Mouse (Mus musculus) left cerebral cortex, postnatal 4 days (tissue): ENCODE results near the gene Ano6. TPM values are rescaled to one million over a fixed set of nuclear protein-coding genes. Genes with fewer than 3 reads are reported as not detected.
"Not testable (repeated sequence)": the region's sequence is repeated elsewhere in the genome, so short reads cannot be mapped to it uniquely, and the experiment has no call there.

Experiments
- DNase-seq: peaks from one replicate; pipeline ENCODE4 v3.0.0-alpha.2; 2022
- intact Hi-C: fragments of 180-260 bp; cut with DNase I; formaldehyde crosslinking; loops from one replicate; pipeline ENCODE4 v1.15.1; 2025
- total RNA-seq, 2 experiments: library from RNA; stranded (reverse); gene quantifications; 2 replicates each; pipeline ENCODE4 v1.2.3; 2021

Ano6 gene
- total RNA-seq, 2 experiments from 2014 or later: 26.9 to 27.2 TPM

DNA sequence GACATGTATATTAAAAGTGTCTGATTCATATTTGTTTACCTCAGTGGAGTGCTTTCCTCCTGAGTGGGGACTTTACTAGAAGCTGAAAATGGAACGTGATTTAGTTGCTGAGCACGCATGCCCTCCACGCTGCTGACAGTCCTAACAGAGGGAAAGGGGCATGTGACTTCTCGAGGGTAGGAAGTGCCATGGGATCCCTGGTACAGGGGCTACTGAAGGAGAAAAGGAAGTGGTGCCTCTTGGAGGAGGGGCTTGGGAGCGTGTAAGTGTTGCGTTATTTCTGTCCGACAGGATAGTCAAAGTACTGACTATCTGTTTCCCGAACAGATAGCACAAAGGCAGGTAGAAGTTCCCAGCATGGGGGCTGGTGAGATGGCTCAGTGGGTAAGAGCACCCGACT, 31.5 kb downstream of the Ano6 start:
- intact Hi-C loops: no loop called here
- no peak for DNase-seq

DNA sequence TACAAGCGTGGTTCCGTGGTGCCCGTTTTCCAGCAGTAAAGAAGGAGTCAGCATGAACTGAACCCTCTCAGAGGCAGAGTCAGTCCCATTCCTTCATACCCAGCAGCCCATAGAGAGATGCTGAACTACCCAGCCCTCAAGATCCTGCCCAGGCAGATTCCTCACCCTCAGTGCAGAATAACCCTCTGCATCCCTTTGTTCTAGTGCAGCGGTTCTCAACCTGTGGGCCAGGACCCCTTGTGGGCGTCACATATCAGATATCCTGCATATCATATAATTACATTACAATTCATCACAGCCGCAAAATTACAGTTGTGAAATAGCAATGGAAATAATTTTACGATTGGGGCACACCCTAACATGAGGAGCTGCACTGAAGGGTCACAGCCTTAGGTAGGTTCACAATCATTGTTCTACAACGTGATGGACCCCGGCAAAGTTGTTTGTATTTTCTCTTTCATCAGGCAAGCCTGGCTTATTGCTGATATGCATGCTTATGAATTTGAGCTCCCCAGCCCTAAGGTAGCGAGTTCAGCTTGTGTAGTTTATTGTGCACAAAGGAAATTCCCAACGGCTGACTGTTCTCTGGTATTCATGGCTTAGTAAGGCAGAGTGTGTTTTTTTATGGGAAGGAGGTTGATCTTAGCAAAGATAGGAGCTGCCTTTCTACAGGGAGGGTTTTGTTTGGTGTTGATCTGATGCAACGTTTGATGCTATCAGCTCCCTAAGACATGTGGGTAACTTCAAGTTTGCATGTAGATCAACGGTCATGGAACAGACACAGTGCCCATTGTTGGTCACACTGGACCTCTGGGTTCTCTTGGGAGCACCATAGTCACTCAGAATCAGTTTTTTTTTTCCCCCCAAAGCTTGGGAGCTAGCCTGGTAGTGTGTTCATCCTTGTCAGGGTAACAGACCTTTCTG, 33.0 kb downstream of the Ano6 start:
- intact Hi-C loops: no loop called here
- no peak for DNase-seq

DNA sequence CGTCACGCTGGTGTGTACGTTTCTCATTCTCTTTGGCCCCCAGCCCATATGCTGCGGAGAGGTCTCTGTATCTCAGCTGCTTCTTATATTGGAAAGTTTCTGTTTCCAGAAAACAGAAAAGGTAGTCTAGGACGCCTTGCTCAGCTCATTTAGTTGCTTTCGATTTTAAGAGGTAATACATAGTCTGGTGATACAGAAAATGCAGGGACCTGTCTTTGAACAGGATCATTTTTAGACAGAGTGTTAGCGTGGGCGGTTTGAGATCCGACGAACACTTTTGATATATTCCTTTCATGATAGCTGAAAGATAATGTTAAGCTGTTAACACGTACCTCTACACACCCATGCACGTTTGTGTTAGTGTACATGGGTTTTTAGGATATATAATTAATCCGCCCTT, 35.9 kb downstream of the Ano6 start:
- DNase-seq: no peak
- intact Hi-C loops: no loop called here

DNA sequence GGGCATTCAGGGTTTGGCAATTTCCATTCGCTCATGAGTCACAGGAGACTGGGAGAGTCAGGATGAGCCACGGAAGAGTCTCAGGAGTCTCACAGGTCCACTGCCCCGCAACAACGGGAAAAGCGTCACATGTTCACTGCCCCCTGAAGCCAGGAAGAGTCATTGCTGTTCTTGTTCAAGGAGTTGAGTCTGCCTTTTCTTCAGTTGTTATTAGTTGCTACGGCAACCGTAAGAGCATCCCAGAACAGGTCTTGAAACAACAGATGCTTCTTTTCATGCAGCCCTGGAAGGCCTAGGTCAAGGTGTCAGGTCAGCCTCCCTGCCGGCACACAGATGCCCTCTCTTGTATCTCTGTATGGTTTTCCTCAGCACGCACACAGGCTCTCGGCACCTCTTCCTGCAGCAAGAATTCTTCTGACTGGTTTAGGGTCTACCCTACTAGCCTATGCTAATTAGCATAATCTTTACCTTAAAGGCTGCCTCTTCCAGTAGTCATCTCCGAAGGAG, 36.9 kb downstream of the Ano6 start:
- intact Hi-C loops: no loop called here
- no peak for DNase-seq

DNA sequence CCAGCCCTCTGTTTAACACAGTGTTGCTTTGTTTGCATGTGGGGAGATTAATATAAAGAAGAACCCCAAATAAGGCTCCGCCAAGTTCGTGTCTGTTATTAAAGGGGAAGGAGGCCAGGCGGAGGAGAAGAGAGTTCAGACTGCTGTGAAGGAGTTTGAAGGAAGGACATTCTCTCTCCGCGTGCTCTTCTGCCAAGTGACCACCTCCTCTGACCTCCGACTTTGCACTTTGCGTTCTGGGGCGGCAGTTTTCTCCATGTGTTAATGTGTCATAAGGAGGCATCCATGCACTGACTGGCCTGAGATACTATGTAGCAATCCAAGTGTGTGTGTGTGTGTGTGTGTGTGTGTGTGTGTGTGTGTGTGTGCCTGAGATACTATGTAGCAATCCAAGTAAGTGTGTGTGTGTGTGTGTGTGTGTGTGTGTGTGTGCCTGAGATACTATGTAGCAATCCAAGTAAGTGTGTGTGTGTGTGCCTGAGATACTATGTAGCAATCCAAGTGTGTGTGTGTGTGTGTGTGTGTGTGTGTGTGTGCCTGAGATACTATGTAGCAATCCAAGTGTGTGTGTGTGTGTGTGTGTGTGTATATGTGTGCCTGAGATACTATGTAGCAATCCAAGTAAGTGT, 37.5 kb downstream of the Ano6 start:
- DNase-seq, intact Hi-C loops: not testable (repeated sequence)

DNA sequence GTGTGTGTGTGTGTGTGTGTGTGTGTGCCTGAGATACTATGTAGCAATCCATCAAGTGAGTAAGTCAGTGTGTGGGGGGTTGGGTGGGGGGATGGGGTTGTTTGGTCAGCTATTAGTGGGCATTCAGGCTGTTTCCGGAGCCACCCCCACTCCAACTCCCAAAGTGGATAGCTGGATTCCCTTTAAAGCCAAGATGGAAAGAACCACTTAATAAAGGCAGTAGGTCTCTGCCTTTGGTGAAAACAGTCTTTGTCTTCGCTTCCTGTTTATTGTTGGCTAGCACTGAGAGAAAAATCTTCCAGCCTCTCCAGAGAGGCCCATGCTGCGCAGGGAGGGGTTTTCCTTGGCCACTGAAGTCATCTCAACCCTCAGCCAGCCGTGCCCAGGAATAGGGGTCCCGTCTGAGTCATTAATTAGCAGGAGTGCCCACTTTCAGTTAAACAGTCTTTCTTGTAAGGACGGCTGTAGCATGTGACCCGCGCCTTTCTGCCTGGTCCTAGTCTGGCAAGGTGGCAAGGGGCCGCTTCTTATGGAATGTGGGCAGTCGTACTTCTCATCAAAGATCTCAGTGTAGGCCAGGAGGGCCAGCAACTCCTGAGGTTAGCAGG, 38.1 kb downstream of the Ano6 start:
- intact Hi-C loops: no loop called here
- DNase-seq: no peak

DNA sequence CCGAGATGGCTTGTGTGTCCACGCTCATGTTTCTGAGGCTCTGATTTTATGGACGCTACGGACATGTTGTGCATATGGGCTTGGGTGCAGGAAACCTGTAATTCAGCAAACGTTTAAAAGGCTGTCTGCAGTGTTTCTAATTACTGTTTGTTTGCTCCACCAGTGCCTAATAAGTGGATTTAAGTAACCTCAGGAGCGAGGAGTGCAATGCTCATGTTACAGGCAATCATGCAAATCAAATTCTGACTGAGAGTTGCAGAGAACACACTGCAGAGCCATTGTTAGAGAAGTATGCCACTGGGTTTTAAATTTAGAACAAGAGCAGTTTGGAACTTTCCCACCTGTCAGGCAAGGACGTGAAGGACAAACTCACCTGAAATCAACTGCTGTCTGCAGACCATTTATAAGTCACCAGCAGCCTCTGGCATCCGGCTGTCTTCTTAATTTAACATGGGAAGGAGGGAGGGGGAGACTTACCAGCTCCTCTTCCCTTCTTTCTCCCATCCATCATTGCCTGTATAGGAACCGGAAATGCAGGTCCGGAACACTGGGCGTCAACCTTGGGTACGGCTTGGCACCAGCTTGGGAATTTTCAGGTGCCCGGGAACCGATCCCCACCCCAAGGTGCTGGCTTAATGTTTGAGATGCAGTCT, 39.0 kb downstream of the Ano6 start:
- no peak for DNase-seq
- intact Hi-C loops: no loop called here

DNA sequence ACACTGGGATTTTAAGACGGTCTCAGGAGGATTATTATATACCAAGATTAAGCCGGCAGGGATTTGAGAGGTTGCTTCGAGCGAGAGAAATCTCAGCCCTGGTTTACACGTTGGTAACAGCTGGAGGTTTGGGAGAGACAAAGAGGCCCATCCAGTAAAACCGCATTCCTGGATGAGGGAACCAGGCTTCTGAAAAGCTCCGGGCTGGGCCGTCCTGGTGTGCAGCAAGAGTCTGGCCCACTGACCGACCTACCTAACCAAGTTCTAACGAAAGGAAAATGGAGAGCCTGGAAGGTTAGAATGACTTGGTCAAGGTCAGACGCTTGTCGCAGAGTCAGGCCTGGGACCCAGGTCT, 39.5 kb downstream of the Ano6 start:
- intact Hi-C loops: no loop called here
- no peak for DNase-seq

DNA sequence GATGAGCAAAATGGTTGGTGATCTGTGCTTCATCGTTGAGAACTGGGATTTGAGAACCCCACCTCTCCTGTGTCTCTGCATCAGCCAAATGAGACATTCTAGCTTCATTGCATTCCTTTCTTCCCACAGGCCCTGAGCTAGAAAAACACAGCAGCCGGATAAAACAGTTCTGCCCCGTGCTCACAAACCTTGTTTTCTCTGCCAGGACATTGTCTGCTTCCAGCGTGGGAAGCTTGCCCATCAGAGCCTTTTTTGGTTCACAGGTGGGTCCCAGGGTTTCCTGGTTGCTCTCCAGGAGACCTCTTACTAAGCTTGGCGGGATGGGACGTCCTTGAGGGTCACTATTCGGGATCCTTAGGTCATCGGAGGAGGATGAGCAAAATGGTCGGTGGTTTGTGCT, 42.6 kb downstream of the Ano6 start:
- DNase-seq: no peak
- intact Hi-C loops: no loop called here

DNA sequence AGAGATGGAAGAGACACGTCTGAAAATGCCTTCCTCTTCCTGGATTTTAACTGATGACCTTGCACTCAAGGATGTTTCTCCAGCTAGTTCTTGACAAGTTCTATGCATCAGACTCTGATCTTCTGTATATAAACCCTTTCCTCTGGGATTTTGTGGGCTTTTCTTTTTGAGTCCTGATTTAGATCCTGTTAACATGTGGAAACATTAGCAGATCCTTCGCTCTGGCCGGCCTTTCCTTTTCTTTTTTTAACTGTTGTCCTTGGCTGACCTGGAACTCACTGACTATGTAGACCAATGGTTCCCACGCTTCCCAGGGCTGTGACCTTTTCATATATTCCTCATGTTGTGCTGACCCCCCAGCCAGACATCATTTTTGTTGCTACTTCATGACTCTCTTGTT, 45.4 kb downstream of the Ano6 start:
- intact Hi-C loops: no loop called here

DNA sequence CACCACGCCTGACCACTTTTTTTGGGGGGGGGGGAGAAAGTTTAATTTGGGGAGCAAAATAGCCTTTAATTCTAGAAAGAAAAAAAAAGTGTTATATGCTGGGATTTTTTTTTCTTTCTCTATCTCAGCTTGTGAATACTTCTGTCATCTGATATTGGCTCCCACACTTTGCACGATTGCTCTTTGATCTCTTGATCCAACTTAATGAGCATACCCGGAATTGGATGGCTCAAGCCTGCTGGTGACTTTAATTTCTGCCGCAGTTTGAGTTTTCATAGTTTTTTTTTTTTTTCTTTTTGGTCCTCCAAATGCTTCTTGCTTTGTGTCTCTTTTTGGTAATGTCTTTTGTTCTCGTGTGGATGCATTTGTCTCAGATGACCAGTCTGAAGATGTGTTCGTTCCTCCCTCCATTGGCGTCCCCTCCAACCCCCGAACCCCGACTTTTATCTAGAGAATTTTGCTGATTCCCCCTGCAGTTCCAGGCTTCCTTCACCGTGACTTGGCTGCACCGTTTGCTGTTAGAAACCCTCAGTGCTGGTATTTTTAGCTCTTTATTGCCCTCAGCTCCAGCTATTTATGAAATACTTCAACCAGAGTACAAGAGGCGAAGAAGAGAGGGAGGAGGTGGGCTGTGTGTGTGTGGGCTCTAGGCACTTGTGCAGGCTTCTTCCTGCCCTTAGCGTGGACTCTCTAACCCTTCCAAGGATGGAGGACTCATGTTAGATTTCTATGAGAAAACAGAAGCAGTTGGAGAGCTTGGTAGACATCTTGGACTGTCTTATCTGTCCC, 46.2 kb downstream of the Ano6 start:
- no peak for DNase-seq
- intact Hi-C loops: no loop called here

More for the DNA sequence above, 45.4 kb downstream of the Ano6 start:
- DNase-seq: no peak

DNA sequence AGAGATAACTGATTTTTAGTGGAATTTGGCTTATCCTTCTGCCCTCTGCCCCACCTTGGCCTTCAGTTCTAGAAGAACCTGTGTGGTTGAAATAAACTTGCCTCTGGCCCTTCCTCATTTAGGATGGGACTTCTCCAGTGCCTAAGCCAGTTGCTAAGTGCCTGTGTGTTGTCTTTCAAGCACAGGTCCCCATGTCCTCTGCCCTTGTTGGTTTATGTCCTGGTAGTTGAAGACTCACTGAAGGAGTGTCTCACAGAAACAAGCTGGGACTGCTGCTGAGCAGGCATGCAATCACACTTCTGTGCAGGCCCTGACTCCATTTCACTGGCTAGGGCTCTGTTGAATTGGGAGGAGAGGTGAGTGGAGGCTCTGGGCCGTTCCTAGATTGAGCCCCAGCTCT, 46.9 kb downstream of the Ano6 start:
- no peak for DNase-seq
- intact Hi-C loops: no loop called here

DNA sequence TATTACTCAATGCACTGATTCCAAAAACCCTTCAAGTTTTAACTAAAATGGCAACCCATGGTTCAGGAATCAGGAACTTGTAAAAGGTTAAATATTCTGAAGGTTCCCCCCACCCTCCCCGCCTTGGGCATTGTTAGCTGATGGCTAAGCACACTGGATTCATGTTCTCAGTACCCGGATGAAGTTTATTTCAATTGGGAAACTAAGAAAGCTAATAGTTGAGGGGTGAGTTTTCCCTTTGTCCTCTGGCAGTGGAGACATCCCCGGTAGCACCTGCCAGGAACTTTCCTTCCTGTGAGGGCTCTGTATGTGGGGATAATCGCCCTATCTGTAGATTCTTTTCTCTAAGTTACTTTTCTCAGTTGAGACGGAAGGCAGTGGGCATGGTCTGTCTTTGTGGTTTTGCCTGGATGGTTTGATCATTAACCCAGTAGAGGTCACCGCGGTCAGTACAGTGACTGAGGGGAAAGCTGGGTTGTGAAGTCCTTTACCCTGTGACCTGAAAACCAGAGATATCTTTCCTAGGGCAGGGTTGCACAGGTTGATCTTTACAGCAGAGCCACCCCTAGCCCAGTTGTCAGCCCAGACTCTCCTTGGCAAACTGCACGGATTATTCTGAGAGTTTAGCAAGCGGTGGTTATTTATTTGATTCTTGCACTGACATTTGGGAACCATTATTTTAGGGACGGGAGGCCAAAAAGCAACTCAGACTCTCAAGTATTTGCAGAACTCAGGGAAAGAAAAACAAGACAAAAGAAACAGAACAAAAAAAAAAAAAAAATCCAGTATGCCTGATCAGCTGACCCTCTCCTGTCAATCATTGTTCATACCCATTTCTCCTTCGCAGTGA, 47.8 kb downstream of the Ano6 start:
- intact Hi-C loops: no loop called here
- DNase-seq: no peak

DNA sequence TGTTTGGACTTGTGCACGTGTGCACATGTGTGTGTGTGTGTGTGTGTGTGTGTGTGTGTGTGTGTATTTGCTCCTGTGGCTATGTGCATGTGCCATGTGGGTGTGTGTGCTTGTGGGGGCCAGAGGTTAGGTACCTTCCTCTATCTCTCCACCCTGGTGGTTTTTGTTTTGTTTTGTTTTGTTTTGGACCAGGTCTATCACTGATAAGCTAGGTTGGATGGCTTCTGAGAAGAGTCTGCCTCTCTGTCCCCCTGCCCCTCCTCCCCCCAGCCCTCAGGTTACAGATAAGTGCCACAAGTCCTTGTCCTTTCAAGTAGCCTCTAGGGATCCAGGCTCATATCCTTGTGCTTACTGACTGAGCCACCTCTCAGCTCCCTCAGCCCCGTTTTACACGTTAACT, 49.1 kb downstream of the Ano6 start:
- no peak for DNase-seq
- intact Hi-C loops: no loop called here

DNA sequence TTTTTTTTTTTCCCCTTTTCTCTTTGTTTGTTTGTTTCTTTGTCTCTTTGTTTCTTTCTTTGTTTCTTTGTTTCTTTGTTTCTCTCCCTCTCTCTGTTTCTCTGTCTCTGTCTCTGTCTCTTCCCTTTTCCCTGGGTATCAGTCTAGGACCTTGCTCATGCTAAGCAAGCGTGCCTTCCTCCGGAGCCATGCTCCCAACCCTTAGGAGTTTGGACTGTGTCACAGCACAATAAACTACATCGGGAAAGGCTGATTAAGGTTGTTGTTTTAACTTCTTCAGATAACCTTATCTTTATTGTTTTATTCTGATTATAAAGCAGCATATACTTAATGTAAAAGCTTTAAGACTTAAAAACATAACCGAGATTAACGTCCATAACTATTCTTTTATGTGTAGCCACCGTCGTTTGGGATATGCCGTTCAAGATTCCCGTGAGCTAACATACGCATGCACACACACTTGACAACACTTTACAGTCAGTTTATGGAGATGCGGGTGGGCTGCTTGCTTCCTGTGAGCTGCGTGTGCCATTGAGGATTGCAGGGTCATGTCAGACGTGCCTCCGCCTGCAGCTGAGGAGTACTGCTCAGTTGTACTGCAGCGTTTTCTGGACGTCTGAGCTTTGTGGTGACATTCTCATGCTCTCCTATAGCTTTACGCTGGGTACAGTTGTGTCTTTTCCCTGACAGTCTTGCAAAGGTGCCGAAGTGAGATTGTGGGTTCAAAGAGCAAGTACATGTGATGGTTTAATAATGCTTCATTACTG, 52.7 kb downstream of the Ano6 start:
- intact Hi-C loops: no loop called here

DNA sequence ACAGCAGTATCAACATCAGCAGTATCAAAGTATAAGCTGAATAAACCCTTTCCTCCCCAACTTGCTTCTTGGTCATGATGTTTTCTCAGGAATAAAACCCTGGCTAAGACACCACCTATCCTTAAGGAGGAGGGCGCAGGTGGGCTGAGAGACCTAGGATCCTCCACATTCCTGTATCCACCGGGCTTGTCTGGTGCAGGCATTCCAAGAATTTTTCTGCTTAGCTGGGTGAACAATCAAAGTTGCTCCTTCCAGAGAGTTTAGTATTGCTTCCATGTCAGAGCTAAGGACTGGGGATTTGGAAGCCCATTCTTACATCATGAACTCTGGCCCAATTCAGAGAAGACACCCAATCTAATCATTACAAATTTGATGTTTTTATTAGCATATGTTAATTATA, 53.8 kb downstream of the Ano6 start:
- intact Hi-C loops: no loop called here
- DNase-seq: no peak

More for the DNA sequence above, 52.7 kb downstream of the Ano6 start:
- DNase-seq: no peak

DNA sequence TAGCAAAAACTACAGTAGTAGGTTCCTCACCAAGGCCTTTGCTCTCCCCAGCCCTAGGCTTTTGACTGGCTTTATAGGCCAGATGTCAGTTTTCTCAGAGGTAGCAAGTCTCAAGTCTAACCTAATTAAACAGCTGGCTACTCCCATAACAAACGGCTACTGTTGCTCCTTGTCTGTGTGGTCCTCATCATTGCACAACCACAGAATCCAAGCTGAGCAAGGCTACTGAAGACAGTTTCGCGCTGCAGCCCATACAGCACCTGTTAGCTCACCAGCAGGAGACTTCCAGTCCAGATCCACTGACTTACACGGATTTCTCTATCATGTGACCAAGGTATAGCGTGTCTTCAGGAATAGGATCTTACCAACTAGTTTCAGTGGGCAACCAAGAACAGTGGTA, 55.5 kb downstream of the Ano6 start:
- DNase-seq: no peak
- intact Hi-C loops: no loop called here

DNA sequence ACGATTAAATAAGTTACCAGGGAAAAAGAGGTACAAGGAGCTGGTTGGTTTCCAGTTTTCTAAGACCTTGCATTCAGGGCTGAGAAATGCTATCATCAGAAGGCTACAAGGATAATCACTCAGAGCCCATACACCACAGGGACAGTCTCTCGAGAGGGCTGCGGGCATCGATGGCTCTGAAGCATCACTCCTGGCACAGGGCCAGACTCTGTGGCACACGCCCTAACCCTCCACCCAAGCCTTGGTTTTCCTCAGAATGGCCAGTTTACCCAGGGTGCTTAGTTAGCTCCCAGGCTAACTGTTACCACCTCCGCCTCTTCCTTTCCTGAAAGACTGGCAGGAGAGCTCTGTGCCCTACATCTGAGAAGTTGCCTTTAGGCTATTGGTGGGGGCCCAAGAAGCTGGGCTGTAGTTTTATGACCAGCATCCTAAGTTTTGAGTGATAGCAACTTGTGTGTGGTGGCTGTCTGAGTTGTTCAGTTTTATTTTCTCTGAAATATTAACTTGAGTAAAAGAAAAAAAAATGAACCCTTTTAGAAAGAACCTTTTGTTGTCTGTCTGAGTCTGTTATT, 57.9 kb downstream of the Ano6 start:
- intact Hi-C loops: no loop called here
- peak; percentile 29 for DNase-seq
